Mouse (Mus musculus) heart, embryonic 14.5 days (tissue): ENCODE measurements around the gene Decr2. TPM values are rescaled to one million over a fixed set of nuclear protein-coding genes. Genes with fewer than 3 reads are reported as not detected.

Source experiments
- ATAC-seq: fragments of 200-750 bp; cut with Nextera tagmentation; 2 replicates; pipeline ENCODE4 v1.8.0; 2017; ENCODE audit warnings: low read depth, moderate TSS enrichment; ENCODE audit not compliant: insufficient number of reproducible peaks, insufficient read depth, low FRiP score
- H3K27ac ChIP-seq, 2 experiments: fragments of 200-500 bp in 1 of 2; fragments of 300-500 bp in 1 of 2; sonication (generic) in 1 of 2; replicated peaks in 1 of 2; 2 replicates each; pipeline ENCODE4 v1.5.1; 2012 to 2014; ENCODE audit warnings: low read depth in 2 of 2, low read length in 2 of 2, control low read depth in 1 of 2, mild to moderate bottlenecking in 1 of 2, mixed read lengths in 1 of 2; ENCODE audit not compliant: control insufficient read depth in 1 of 2, insufficient read depth in 1 of 2
- H3K27me3 ChIP-seq: fragments of 300-500 bp; sonication (generic); 2 replicates; pipeline ENCODE4 v1.6.1; 2014; ENCODE audit warnings: mild to moderate bottlenecking, low read length, control low read depth; ENCODE audit not compliant: control insufficient read depth, insufficient read depth
- H3K36me3 ChIP-seq: fragments of 300-500 bp; sonication (generic); 2 replicates; pipeline ENCODE4 v1.6.1; 2014; ENCODE audit warnings: mild to moderate bottlenecking, control low read depth, low read length, mixed read lengths; ENCODE audit not compliant: control insufficient read depth, insufficient read depth
- H3K4me1 ChIP-seq, 2 experiments: fragments of 200-500 bp in 1 of 2; fragments of 300-500 bp in 1 of 2; sonication (generic) in 1 of 2; 2 replicates each; pipeline ENCODE4 v1.6.1; 2012 to 2014; ENCODE audit warnings: low read length in 2 of 2, control low read depth in 1 of 2, mixed read lengths in 1 of 2; ENCODE audit not compliant: control insufficient read depth in 2 of 2, insufficient read depth in 2 of 2
- H3K4me2 ChIP-seq: fragments of 300-500 bp; sonication (generic); 2 replicates; pipeline ENCODE4 v1.6.1; 2014; ENCODE audit warnings: mild to moderate bottlenecking, low read length
- H3K4me3 ChIP-seq, 2 experiments: fragments of 200-500 bp in 1 of 2; fragments of 300-500 bp in 1 of 2; sonication (generic) in 1 of 2; 2 replicates each; pipeline ENCODE4 v1.5.1; 2012 to 2014; ENCODE audit warnings: low read length in 2 of 2, mild to moderate bottlenecking in 2 of 2, control low read depth in 1 of 2, low read depth in 1 of 2, moderate library complexity in 1 of 2; ENCODE audit not compliant: control insufficient read depth in 1 of 2, insufficient read depth in 1 of 2
- H3K9ac ChIP-seq: fragments of 300-500 bp; sonication (generic); 2 replicates; pipeline ENCODE4 v1.6.1; 2014; ENCODE audit warnings: mild to moderate bottlenecking, low read length
- H3K9me3 ChIP-seq: fragments of 300-500 bp; sonication (generic); 2 replicates; pipeline ENCODE4 v1.6.1; 2016; ENCODE audit warnings: low read length, control low read depth; ENCODE audit not compliant: control insufficient read depth
- WGBS: fragments of 180-500 bp; shearing (Covaris S2); extraction: QIAGEN DNeasy Blood & Tissue Kit; methylation state at CpG from one replicate; pipeline ENCODE4 v1.1.7; 2014; 5-methylcytosine and 5-hydroxymethylcytosine counted together
- polyA plus RNA-seq: library from polyadenylated mRNA; unstranded; fragments of >200 nt; fragmentation: Nextera tagmentation; extraction: Ambion mirVana; gene quantifications from 2 replicates; pipeline ENCODE4 v1.2.1, GENCODE M21; 2014

Gene Decr2
- polyA plus RNA-seq, 1 experiment from 2014 or later = 39.5 TPM

DNA sequence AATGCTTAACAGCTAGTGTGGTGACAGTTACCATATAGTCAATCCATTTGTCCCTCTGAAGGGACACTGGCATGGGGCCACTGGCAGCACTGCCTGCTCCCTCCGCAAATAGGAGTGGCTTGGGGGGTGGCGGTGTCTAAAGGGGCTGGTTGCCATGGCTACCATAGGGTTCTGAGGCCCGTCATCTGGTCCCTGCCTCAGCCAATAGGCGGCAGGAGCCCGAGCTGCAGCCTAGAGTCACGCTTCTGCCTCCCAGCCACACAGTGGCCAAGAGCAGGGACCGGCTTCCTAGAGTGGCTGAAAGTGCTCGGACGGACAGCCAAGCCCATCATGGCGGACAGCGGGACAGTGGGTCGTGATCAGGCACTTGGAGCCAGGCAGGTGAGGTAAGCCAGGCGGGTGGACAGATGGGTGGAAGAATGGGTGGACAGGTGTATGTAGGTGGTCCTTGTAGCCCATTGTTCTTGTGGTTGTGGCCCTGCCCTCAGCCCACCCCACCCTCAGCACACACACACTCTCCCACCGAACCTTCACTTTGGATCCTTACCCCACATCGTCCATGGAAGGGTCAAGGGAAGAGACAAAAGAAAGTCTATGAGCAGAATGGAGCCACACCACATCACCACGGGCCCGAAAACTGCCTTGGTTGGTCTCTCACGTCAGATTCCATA, 41.1 kb upstream of the Decr2 start:
- Histone ChIP-seq H3K4me1 (no peaks in the 10 kb centered on the region), H3K4me3 (no peak overlapping the region), H3K27ac (no peak overlapping the region), H3K9ac (no peak overlapping the region), H3K27me3 (no peaks in the 10 kb centered on the region), H3K36me3 (peaks cover 54% of the 10 kb centered on the region), H3K4me2 (no peak overlapping the region), H3K9me3 (no peaks in the 10 kb centered on the region)
- ATAC-seq = no peak
- WGBS = 89% methylated on average over 18 of the region's 18 CpGs

DNA sequence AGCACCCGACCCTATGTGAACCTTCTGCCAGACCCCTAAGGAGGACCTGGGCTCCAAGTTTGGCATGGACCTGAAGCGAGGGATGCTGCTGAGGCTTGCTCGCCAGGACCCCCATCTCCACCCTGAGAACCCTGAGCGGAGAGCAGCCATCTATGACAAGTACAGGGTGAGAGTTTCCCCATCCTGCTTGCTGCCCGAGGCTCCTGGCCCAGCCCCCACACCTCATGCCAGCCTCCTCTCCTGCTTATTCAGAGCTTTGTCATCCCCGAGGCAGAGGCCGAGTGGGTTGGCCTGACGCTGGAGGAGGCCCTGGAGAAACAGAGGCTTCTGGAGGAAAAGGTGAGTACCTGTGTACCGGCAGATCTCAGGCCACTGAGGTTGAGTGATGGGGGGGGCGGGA, 35.1 kb upstream of the Decr2 start:
- WGBS = 92% methylated on average over 10 of the region's 10 CpGs
- Histone ChIP-seq H3K36me3 (peaks cover 51% of the 10 kb centered on the region), H3K27me3 (no peaks in the 10 kb centered on the region)

DNA sequence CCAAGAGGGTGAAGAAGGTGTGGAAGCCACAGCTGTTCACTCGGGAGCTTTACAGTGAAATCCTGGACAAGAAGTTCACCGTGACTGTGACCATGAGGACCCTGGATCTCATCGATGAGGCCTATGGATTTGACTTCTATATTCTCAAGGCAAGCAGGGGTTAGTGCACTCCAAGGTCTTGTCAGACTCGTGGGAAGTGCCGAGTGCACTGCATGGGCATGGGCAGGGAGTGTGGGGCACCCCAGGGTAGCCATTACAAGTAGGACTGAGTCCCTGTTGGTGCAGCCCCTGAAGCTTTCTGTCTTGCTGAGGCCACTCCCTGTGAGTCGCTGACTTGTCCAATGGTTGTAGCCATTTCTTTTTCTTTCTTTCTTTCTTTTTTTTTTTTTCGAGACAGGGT, 34.4 kb upstream of the Decr2 start:
- peak overlapping the region; percentile 68 for H3K4me2 ChIP-seq
- H3K4me3 ChIP-seq = peak overlapping the region; percentile 85 to 87; a peak in 2 of 4 replicates
- H3K4me1 ChIP-seq = peaks cover 3 to 7% of the 10 kb centered on the region in 2 experiments; a peak in 2 of 4 replicates
- no peaks in the 10 kb centered on the region; the same call in 1 of the 2 replicates for H3K27me3 ChIP-seq
- H3K9ac ChIP-seq = peak overlapping the region; percentile 90
- 88% methylated on average over 7 of the region's 7 CpGs for WGBS
- H3K27ac ChIP-seq = no peak overlapping the region
- ATAC-seq = no peak
- H3K36me3 ChIP-seq = peaks cover 45% of the 10 kb centered on the region
- no peaks in the 10 kb centered on the region for H3K9me3 ChIP-seq

More for the DNA sequence above, 35.1 kb upstream of the Decr2 start:
- Histone ChIP-seq H3K9me3 (no peaks in the 10 kb centered on the region), H3K27ac (no peak overlapping the region), H3K4me1 (peaks cover 3 to 7% of the 10 kb centered on the region in 2 experiments; a peak in 2 of 4 replicates), H3K9ac (no peak overlapping the region), H3K4me3 (no peak overlapping the region), H3K4me2 (no peak overlapping the region)
- no peak for ATAC-seq

- peaks cover 32% of the 10 kb centered on the region for H3K36me3 ChIP-seq
- under 1% methylated on average over 32 of the region's 32 CpGs for WGBS
- peaks cover 13% of the 10 kb centered on the region for H3K27me3 ChIP-seq
- peak within 1 kb of the TSS; percentile 85 to 87 for H3K4me3 ChIP-seq
- no peak within 1 kb of the TSS for H3K27ac ChIP-seq
- peak; percentile 68 for ATAC-seq
- peaks cover 3 to 7% of the 10 kb centered on the region in 2 experiments; a peak in 2 of 4 replicates for H3K4me1 ChIP-seq
- peak within 1 kb of the TSS; percentile 90 for H3K9ac ChIP-seq
- no peaks in the 10 kb centered on the region for H3K9me3 ChIP-seq
- H3K4me2 ChIP-seq = peak within 1 kb of the TSS; percentile 68
Measured at GRCm38 (mm10) chr17:26123267-26123684, 33.1 kb upstream of the Decr2 start, which contains the start of gene Mrpl28. Gene Mrpl28, plus strand, starts transcription at chr17:26123500.

DNA sequence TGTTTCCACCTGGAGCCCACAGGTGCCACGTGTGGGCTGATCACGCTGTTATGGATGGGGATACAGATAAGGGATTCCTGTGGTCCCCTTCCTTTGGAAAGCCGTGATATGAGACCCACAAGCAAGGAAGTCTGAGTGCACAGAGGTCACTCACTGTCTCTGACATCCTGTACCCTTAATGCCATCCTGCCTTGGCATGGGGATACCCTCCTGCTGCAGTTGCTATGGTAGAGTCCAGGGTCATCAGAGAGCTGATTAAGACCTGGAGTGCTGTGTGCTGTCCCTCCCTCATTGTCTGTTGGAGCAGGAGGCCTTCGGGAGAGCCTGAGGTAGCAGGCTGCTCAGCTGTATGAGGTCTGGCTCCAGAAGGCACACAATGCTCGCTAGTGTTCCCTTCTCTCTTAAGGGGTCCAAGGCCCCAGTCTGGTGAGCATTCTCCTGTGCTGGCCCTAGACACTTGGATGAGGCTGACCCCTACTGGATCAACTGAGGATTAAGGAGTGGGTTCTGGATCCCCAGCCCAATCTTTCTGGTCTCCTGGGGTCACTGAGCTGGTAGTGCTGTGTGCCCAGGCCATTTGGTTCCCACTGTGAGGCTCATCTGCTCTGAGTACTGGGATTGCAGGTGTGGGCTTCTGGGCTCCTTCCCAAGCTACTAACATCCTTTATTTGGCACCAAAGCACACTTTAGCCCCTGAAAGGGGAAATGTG, 32.4 kb upstream of the Decr2 start:
- no peak overlapping the region for H3K4me2 ChIP-seq
- H3K27me3 ChIP-seq = peaks cover 17% of the 10 kb centered on the region
- H3K9ac ChIP-seq = no peak overlapping the region
- peaks cover 3 to 7% of the 10 kb centered on the region in 2 experiments; a peak in 2 of 4 replicates for H3K4me1 ChIP-seq
- no peaks in the 10 kb centered on the region for H3K9me3 ChIP-seq
- H3K36me3 ChIP-seq = peaks cover 25% of the 10 kb centered on the region
- H3K27ac ChIP-seq = no peak overlapping the region
- WGBS = 48% methylated on average over 5 of the region's 5 CpGs
- no peak overlapping the region for H3K4me3 ChIP-seq
- ATAC-seq = no peak

GRCm38 (mm10) chr17:26119766-26120710, 29.9 kb upstream of the Decr2 start:
- Histone ChIP-seq H3K27ac (no peak overlapping the region), H3K9ac (no peak overlapping the region; the same call in 1 of the 2 replicates), H3K4me1 (peaks cover 3 to 7% of the 10 kb centered on the region in 2 experiments; a peak in 2 of 4 replicates), H3K4me2 (no peak overlapping the region), H3K36me3 (peaks cover under 1% of the 10 kb centered on the region; the same call in 1 of the 2 replicates), H3K9me3 (no peaks in the 10 kb centered on the region), H3K4me3 (no peak overlapping the region), H3K27me3 (peaks cover 42% of the 10 kb centered on the region)
- 45% methylated on average over 33 of the region's 33 CpGs for WGBS
- ATAC-seq = no peak
